Mouse (Mus musculus): Measurements from ENCODE around the gene Tmem164. TPM values are rescaled to one million over a fixed set of nuclear protein-coding genes. Genes with fewer than 3 reads are reported as not detected.

Gene Tmem164
- total RNA-seq, 2 experiments from 2014 or later, result 31.0 to 54.4 TPM

DNA sequence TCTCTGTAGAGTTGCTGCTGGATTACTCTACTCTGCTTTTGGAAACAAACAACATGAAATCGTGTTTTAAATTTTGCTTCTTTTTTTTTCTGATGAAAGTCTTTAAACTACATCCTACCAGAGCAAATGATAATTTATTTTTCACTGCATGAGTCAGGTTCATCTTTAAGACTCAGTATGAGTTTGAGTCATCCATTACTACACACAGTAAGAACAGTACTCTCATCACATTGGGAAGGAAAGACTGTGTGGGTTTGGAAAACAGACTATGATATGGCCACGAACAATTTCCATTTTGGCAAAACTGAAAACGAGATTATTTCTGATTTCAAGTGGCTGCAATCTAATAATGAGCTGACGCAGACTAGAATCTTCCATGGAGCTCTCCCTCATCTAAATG, 202.4 kb downstream of the Tmem164 start:
- intact Hi-C loops (cut with DNase I), result no loop called here
- no peak for DNase-seq

- intact Hi-C loops (cut with DNase I), result no loop called here
Observed at GRCm38 (mm10) chrX:142885962-142886361, 204.8 kb downstream of the Tmem164 start.

More at GRCm38 (mm10) chrX:142885962-142886361, 204.8 kb downstream of the Tmem164 start:
- DNase-seq, result no peak

Small RNA genes lying within 50 kb of the gene (microRNA-seq; reads per million reads assigned to microRNA genes)
- gene Mir652, result 13,606 to 16,260 reads per million in 2 experiments

Measured in heart, postnatal 14 days (tissue).